Mouse (Mus musculus): ENCODE measurements around the gene Ppt2.

Ppt2 gene

GRCm38 (mm10) chr17:34585877-34586771 lies 42.2 kb downstream of the Ppt2 start:
- DNase-seq = no peak

- DNase-seq = no peak
These were observed 43.2 kb downstream of the Ppt2 start for GRCm38 (mm10) chr17:34585121-34585520.

GRCm38 (mm10) chr17:34583819-34584218 lies 44.5 kb downstream of the Ppt2 start:
- DNase-seq = no peak

GRCm38 (mm10) chr17:34583397-34583796 lies 44.9 kb downstream of the Ppt2 start:
- DNase-seq = no peak

- no peak for DNase-seq
These were observed 45.8 kb downstream of the Ppt2 start for GRCm38 (mm10) chr17:34582528-34582927.

GRCm38 (mm10) chr17:34578070-34578469 lies 50.2 kb downstream of the Ppt2 start:
- no peak for DNase-seq

GRCm38 (mm10) chr17:34576577-34576976 lies 51.7 kb downstream of the Ppt2 start:
- no peak for DNase-seq

GRCm38 (mm10) chr17:34572361-34572760 lies 55.9 kb downstream of the Ppt2 start:
- DNase-seq = no peak

- no peak for DNase-seq
These were observed 56.4 kb downstream of the Ppt2 start for GRCm38 (mm10) chr17:34571875-34572274.

- DNase-seq = no peak
These were observed 58.4 kb downstream of the Ppt2 start for GRCm38 (mm10) chr17:34569919-34570318.

- DNase-seq = no peak
These were observed 59.9 kb downstream of the Ppt2 start for GRCm38 (mm10) chr17:34568421-34568820.

GRCm38 (mm10) chr17:34567311-34567710 lies 61.0 kb downstream of the Ppt2 start:
- DNase-seq = no peak
